Mouse (Mus musculus) MN1 (cell line): ENCODE data around the gene Coro2a.

Experiments used
- DNase-seq: peaks from one replicate; pipeline ENCODE4 v3.0.0-alpha.2; 2016; ENCODE audit warnings: low spot score

Gene Coro2a

GRCm38 (mm10) chr4:46558672-46559667 is 43.0 kb downstream of the Coro2a start:
- DNase-seq: no peak

GRCm38 (mm10) chr4:46556933-46557332 is 45.1 kb downstream of the Coro2a start:
- no peak for DNase-seq

- no peak for DNase-seq
Measured at GRCm38 (mm10) chr4:46555762-46556161, 46.2 kb downstream of the Coro2a start.

GRCm38 (mm10) chr4:46554295-46555069 is 47.5 kb downstream of the Coro2a start:
- DNase-seq: no peak

- peak; percentile 70 for DNase-seq
Measured at GRCm38 (mm10) chr4:46553864-46554263, 48.1 kb downstream of the Coro2a start.

GRCm38 (mm10) chr4:46550406-46550805 is 51.6 kb downstream of the Coro2a start:
- no peak for DNase-seq

- DNase-seq: no peak
Measured at GRCm38 (mm10) chr4:46549979-46550378, 52.0 kb downstream of the Coro2a start.

GRCm38 (mm10) chr4:46546709-46547108 is 55.3 kb downstream of the Coro2a start:
- DNase-seq: peak; percentile 66

GRCm38 (mm10) chr4:46545498-46545897 is 56.5 kb downstream of the Coro2a start:
- no peak for DNase-seq

- no peak for DNase-seq
Measured at GRCm38 (mm10) chr4:46544313-46544712, 57.7 kb downstream of the Coro2a start.

GRCm38 (mm10) chr4:46543366-46544050 is 58.5 kb downstream of the Coro2a start:
- DNase-seq: no peak

GRCm38 (mm10) chr4:46541707-46542106 is 60.3 kb downstream of the Coro2a start:
- no peak for DNase-seq

- no peak for DNase-seq
Measured at GRCm38 (mm10) chr4:46539167-46539566, 62.8 kb downstream of the Coro2a start.

GRCm38 (mm10) chr4:46535840-46536361 is 66.1 kb downstream of the Coro2a start, which contains the start of gene Trim14:
Trim14 (minus strand) TSS chr4:46536141.
- peak; percentile 78 for DNase-seq

- DNase-seq: peak; percentile 12
Measured at GRCm38 (mm10) chr4:46535094-46535830, 66.7 kb downstream of the Coro2a start.

- peak; percentile 34 for DNase-seq
Measured at GRCm38 (mm10) chr4:46533934-46534720, 67.9 kb downstream of the Coro2a start.

- no peak for DNase-seq
Measured at GRCm38 (mm10) chr4:46532926-46533325, 69.1 kb downstream of the Coro2a start.

GRCm38 (mm10) chr4:46532511-46532910 is 69.5 kb downstream of the Coro2a start:
- no peak for DNase-seq

GRCm38 (mm10) chr4:46529722-46530121 is 72.3 kb downstream of the Coro2a start:
- no peak for DNase-seq

- DNase-seq: no peak
Measured at GRCm38 (mm10) chr4:46527558-46527926, 74.5 kb downstream of the Coro2a start.
